Mouse (Mus musculus): ENCODE data around the gene Cdc42bpa. TPM values are rescaled to one million over a fixed set of nuclear protein-coding genes. Genes with fewer than 3 reads are reported as not detected.

The Cdc42bpa gene
- polyA plus RNA-seq, 1 experiment from 2014 or later: 33.6 TPM

DNA sequence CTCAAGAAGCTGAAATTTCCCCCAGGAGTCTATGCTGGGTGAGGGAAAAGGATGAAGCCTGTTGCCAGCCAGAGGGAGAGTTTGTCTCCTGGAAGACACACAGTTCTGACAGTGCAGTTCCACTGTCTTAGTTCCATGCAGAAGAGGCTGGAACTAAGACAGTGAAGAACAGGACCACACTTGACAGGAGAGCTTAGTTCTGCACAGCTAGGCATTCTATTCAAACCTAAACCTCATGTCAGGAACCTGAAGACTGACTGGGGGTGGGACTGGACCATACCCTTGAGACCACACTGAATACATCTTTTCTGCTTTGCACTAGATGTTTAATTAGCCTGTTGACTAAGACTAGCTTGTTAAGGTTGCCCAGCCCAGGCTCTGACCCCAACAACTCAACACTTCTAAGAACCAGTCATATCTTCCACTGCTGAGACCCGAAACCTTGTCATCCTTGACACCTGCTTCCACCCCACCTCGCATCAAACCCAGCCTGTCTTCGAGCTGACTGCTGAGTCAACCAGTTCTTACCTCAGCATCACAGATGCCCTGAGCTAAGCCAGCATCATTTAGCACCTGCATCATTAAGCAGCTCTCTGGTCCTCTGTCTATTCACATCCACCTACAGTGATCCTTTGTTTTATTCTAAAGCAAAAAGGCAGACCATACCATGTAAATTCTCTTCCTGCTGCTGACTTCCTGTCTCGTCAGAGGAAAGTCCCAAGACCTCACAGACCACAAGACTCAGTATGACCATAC lies 238.9 kb downstream of the Cdc42bpa start, which contains the start of gene Coq8a:
Gene Coq8a, minus strand, starts transcription at position 644 of the 756 bp plus-strand sequence.
- Histone ChIP-seq H3K4me3 (ENCODE audit: low read depth, low read length) (no peak within 1 kb of the TSS), H3K9ac (replicated peaks; ENCODE audit: low read depth, low read length) (no peak within 1 kb of the TSS), H3K4me1 (ENCODE audit: control insufficient read depth, insufficient read depth, low read length) (no peaks in the 10 kb centered on the region), H3K36me3 (ENCODE audit: control insufficient read depth, insufficient read depth, low read length) (no peaks in the 10 kb centered on the region), H3K27ac (ENCODE audit: low read depth, low read length) (no peak within 1 kb of the TSS), H3K4me2 (ENCODE audit: low read depth, low read length) (no peak within 1 kb of the TSS), H3K9me3 (ENCODE audit: control insufficient read depth, low read length) (no peaks in the 10 kb centered on the region), H3K27me3 (ENCODE audit: control insufficient read depth, insufficient read depth, low read length) (no peaks in the 10 kb centered on the region)
- ATAC-seq (ENCODE audit: low read depth): no peak
- 70% methylated on average over 4 of the region's 4 CpGs for WGBS

DNA sequence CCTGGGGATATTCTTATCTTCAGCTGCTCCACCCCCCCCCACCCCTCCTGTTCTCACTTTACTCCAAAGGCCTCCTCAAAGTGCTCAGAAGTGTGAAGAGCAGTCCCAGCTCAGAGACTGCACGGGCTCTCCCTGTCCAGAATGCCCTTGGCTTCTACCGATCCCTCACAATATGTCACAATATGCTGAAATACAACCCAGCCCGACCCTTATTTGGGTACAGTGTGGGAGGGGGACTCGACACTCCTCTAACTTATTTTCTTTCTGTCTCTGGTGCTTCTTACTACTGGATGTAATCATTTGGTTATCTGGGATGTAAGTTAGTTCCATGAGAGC lies 239.4 kb downstream of the Cdc42bpa start:
- ATAC-seq (ENCODE audit: low read depth): no peak
- WGBS: 80% methylated on average over 4 of the region's 4 CpGs
- Histone ChIP-seq H3K4me1 (ENCODE audit: control insufficient read depth, insufficient read depth, low read length) (no peaks in the 10 kb centered on the region), H3K4me2 (ENCODE audit: low read depth, low read length) (no peak overlapping the region), H3K27me3 (ENCODE audit: control insufficient read depth, insufficient read depth, low read length) (no peaks in the 10 kb centered on the region), H3K36me3 (ENCODE audit: control insufficient read depth, insufficient read depth, low read length) (no peaks in the 10 kb centered on the region), H3K9me3 (ENCODE audit: control insufficient read depth, low read length) (no peaks in the 10 kb centered on the region), H3K27ac (ENCODE audit: low read depth, low read length) (no peak overlapping the region), H3K9ac (replicated peaks; ENCODE audit: low read depth, low read length) (no peak overlapping the region), H3K4me3 (ENCODE audit: low read depth, low read length) (no peak overlapping the region)

DNA sequence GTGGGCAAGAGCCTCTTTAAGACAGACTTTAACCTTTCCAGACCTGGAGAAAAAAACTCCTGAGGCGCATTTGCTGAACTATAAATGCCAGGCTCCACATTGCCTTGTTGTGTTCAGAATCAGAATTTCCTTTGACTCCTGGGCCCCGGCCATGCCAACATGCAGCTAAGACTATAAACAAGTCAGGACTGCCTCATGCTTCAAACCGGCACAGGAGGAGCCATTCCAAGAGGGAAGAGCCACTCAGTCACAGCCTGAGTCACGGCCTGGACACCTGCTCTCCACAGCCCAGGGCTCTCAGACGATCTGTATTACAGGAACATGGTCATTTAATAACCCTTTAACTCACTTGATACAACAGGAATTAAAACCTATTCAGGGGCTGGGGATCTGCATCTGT lies 240.4 kb downstream of the Cdc42bpa start:
- 59% methylated on average over 5 of the region's 5 CpGs for WGBS
- H3K4me1 ChIP-seq (ENCODE audit: control insufficient read depth, insufficient read depth, low read length): no peaks in the 10 kb centered on the region
- H3K27me3 ChIP-seq (ENCODE audit: control insufficient read depth, insufficient read depth, low read length): no peaks in the 10 kb centered on the region
- no peaks in the 10 kb centered on the region for H3K9me3 ChIP-seq (ENCODE audit: control insufficient read depth, low read length)
- H3K4me3 ChIP-seq (ENCODE audit: low read depth, low read length): no peak overlapping the region
- no peak for ATAC-seq (ENCODE audit: low read depth)
- no peak overlapping the region for H3K4me2 ChIP-seq (ENCODE audit: low read depth, low read length)
- no peak overlapping the region for H3K27ac ChIP-seq (ENCODE audit: low read depth, low read length)
- no peaks in the 10 kb centered on the region for H3K36me3 ChIP-seq (ENCODE audit: control insufficient read depth, insufficient read depth, low read length)
- H3K9ac ChIP-seq (replicated peaks; ENCODE audit: low read depth, low read length): no peak overlapping the region

DNA sequence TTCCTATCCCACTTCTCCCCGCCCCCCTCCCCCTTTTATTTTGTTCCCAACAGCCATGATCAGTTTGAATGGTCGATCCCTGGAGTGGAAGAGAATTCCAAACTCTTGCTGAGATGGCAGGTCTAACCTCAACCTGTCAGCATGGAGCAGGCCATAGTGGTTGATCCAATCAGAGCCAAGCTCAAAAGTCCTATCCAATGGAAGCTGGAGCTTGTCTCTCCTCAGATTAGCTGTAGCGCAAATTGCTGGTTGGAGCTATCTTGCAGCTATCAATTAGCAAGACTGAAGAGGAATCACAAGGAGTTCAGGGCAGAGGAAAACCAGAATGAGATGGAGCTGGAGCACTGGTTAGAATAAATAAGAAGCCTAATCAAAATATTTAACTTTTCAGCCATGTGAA lies 248.1 kb downstream of the Cdc42bpa start:
- Histone ChIP-seq H3K4me3 (ENCODE audit: low read depth, low read length) (no peak overlapping the region), H3K4me2 (ENCODE audit: low read depth, low read length) (no peak overlapping the region), H3K27me3 (ENCODE audit: control insufficient read depth, insufficient read depth, low read length) (no peaks in the 10 kb centered on the region), H3K4me1 (ENCODE audit: control insufficient read depth, insufficient read depth, low read length) (no peaks in the 10 kb centered on the region), H3K9me3 (ENCODE audit: control insufficient read depth, low read length) (no peaks in the 10 kb centered on the region), H3K27ac (ENCODE audit: low read depth, low read length) (no peak overlapping the region), H3K9ac (replicated peaks; ENCODE audit: low read depth, low read length) (no peak overlapping the region), H3K36me3 (ENCODE audit: control insufficient read depth, insufficient read depth, low read length) (no peaks in the 10 kb centered on the region)
- no peak for ATAC-seq (ENCODE audit: low read depth)
- 97% methylated on average over 3 of the region's 3 CpGs for WGBS

DNA sequence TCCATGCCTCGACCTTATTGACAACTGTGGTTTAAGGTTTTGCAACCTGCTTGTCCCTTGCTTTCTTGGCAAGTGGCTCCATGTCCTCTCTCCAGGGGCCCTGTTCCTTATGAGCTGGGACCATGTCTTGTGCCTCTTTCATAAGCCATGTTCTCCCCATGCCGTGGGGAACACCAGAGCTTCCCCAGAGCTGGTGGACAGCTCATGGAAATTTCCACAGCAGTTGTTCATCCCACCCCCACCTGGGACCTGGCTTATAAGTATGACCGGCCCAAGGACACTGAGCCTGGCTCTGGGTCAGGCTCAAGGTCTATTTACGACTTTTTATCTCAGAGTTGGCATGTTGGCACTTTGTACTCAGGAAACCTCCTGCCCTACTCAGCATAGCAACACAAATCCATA lies 249.8 kb downstream of the Cdc42bpa start:
- no peak overlapping the region for H3K9ac ChIP-seq (replicated peaks; ENCODE audit: low read depth, low read length)
- H3K4me2 ChIP-seq (ENCODE audit: low read depth, low read length): no peak overlapping the region
- no peak overlapping the region for H3K27ac ChIP-seq (ENCODE audit: low read depth, low read length)
- H3K4me3 ChIP-seq (ENCODE audit: low read depth, low read length): no peak overlapping the region
- ATAC-seq (ENCODE audit: low read depth): no peak
- H3K27me3 ChIP-seq (ENCODE audit: control insufficient read depth, insufficient read depth, low read length): no peaks in the 10 kb centered on the region
- no peaks in the 10 kb centered on the region for H3K36me3 ChIP-seq (ENCODE audit: control insufficient read depth, insufficient read depth, low read length)
- no peaks in the 10 kb centered on the region for H3K4me1 ChIP-seq (ENCODE audit: control insufficient read depth, insufficient read depth, low read length)
- no peaks in the 10 kb centered on the region for H3K9me3 ChIP-seq (ENCODE audit: control insufficient read depth, low read length)
- 81% methylated on average over 4 of the region's 4 CpGs for WGBS

DNA sequence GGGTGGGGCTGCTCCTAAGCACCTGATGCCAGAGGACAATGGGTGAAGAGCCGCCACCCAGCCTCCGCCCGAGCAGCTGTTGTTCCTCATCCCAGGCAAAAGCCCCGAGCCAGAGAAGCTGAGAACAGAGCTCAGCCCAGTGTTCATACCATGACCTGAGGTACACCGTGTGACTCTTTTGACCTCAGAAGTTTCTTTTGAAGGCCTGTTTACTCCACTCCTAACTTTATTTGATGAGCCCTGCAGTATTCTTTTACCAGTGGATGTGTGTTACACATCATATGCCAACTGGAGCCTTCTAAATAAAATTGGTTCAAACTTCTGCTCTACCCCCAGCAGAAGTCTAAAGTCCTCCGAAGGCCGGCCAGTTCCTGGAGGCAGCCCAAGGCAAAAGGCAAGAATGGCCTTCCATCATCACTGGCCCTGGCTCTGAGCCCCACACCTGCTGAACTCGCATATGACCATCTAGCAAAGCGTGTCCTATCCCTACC lies 250.6 kb downstream of the Cdc42bpa start:
- no peak overlapping the region for H3K9ac ChIP-seq (replicated peaks; ENCODE audit: low read depth, low read length)
- no peaks in the 10 kb centered on the region for H3K9me3 ChIP-seq (ENCODE audit: control insufficient read depth, low read length)
- H3K4me1 ChIP-seq (ENCODE audit: control insufficient read depth, insufficient read depth, low read length): no peaks in the 10 kb centered on the region
- H3K4me2 ChIP-seq (ENCODE audit: low read depth, low read length): no peak overlapping the region
- WGBS: 86% methylated on average over 9 of the region's 9 CpGs
- H3K27me3 ChIP-seq (ENCODE audit: control insufficient read depth, insufficient read depth, low read length): no peaks in the 10 kb centered on the region
- H3K27ac ChIP-seq (ENCODE audit: low read depth, low read length): no peak overlapping the region
- no peak overlapping the region for H3K4me3 ChIP-seq (ENCODE audit: low read depth, low read length)
- ATAC-seq (ENCODE audit: low read depth): no peak
- H3K36me3 ChIP-seq (ENCODE audit: control insufficient read depth, insufficient read depth, low read length): no peaks in the 10 kb centered on the region

DNA sequence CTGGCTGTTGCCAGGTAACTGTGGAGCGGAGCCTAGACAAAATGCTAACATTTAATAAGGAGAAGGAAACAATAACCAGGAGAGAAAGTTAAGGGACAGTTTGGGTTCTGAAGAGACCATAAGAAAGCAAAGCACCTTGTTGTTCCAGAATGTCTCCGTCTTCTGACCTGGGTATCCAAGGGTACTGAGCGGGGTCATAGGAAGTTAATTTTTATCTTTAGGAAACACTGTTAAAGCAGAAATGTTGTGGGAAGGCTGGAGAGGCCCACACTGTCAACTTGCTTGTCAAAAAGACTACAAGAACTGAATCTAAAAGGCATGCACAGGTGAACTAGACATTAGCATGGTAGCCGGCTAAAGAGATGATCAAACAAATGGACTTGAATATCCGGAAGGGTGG lies 252.6 kb downstream of the Cdc42bpa start:
- H3K4me3 ChIP-seq (ENCODE audit: low read depth, low read length): no peak overlapping the region
- H3K27me3 ChIP-seq (ENCODE audit: control insufficient read depth, insufficient read depth, low read length): no peaks in the 10 kb centered on the region
- H3K4me1 ChIP-seq (ENCODE audit: control insufficient read depth, insufficient read depth, low read length): no peaks in the 10 kb centered on the region
- no peaks in the 10 kb centered on the region for H3K9me3 ChIP-seq (ENCODE audit: control insufficient read depth, low read length)
- no peak overlapping the region for H3K27ac ChIP-seq (ENCODE audit: low read depth, low read length)
- no peak overlapping the region for H3K9ac ChIP-seq (replicated peaks; ENCODE audit: low read depth, low read length)
- H3K4me2 ChIP-seq (ENCODE audit: low read depth, low read length): no peak overlapping the region
- 91% methylated on average over 5 of the region's 5 CpGs for WGBS
- no peak for ATAC-seq (ENCODE audit: low read depth)
- no peaks in the 10 kb centered on the region for H3K36me3 ChIP-seq (ENCODE audit: control insufficient read depth, insufficient read depth, low read length)

DNA sequence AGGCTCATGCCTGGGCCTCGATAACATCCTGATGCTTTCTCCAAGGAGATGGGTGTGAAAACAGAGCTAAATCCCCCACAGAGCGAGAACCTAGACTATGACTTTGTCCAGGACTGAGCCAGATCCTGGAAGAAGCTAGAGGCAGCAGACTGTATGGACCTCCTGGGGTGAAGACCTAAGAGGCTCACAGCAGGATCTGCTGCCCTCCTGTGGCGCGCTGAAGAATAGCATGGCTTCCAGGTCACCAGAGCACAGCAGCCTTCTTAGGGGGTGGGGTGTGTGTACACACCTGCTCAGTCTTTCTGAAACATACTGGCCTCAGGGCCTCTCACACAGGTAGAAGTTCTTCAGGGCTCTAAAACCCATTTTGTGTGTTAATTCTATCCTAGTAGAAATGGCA lies 254.8 kb downstream of the Cdc42bpa start:
- 29% methylated on average over 4 of the region's 4 CpGs for WGBS
- peak; percentile 34; the same call in 1 of the 2 replicates for ATAC-seq (ENCODE audit: low read depth)
- Histone ChIP-seq H3K4me2 (ENCODE audit: low read depth, low read length) (no peak overlapping the region), H3K9ac (replicated peaks; ENCODE audit: low read depth, low read length) (no peak overlapping the region), H3K4me1 (ENCODE audit: control insufficient read depth, insufficient read depth, low read length) (no peaks in the 10 kb centered on the region), H3K27ac (ENCODE audit: low read depth, low read length) (no peak overlapping the region), H3K9me3 (ENCODE audit: control insufficient read depth, low read length) (no peaks in the 10 kb centered on the region), H3K4me3 (ENCODE audit: low read depth, low read length) (no peak overlapping the region), H3K27me3 (ENCODE audit: control insufficient read depth, insufficient read depth, low read length) (no peaks in the 10 kb centered on the region), H3K36me3 (ENCODE audit: control insufficient read depth, insufficient read depth, low read length) (no peaks in the 10 kb centered on the region)

Measured in neural tube, embryonic 14.5 days (tissue).